Mouse (Mus musculus): ENCODE results near the gene Fa2h. TPM values are rescaled to one million over a fixed set of nuclear protein-coding genes. Genes with fewer than 3 reads are reported as not detected.
"Not testable (repeated sequence)": the region's sequence is repeated elsewhere in the genome, so short reads cannot be mapped to it uniquely, and the experiment has no call there.

Fa2h gene
- polyA plus RNA-seq, 1 experiment from 2014 or later: 0.07 TPM

DNA sequence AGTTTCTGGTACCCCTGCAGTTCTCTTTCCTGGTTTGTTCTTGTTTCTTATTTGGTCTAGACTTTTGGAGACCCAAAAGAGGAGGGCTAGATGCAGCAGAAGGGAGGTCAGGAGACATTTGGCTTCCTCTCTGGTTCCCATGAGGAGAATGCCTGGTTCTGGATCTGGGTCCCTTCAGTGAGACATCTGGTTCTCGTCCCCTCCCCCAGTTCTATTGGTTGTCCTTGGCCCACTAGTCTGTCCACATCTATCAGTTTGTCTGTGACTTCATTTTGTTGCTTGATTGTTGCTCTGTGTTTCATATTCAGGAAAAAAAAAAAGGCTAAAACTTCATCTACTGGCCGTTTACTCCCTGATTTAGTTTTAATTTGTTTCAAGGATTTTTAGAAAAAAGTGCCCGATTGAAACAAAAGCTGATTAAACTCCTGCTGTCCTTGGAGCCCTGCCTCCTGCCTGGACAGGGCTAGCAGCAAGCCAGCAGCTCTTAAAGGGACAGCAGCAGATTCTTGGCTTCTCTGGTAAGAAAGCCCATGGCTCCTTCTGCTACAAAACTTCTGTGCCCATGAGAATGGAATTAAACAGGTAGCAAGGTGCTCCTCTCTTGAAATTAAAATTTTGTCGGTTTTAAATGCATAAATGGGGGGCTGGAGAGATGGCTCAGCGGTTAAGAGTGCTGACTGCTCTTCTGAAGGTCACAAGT, 88.4 kb downstream of the Fa2h start:
- WGBS: 35% methylated on average over 5 of the region's 5 CpGs
- no peaks in the 10 kb centered on the region for H3K36me3 ChIP-seq
- H3K4me1 ChIP-seq: no peaks in the 10 kb centered on the region
- H3K27ac ChIP-seq (replicated peaks): no peak overlapping the region
- no peak for DNase-seq (ENCODE audit: low spot score)
- H3K27me3 ChIP-seq (ENCODE audit: low read depth, poor library complexity, severe bottlenecking): no peaks in the 10 kb centered on the region
- no peak overlapping the region for H3K4me3 ChIP-seq
- no peaks in the 10 kb centered on the region for H3K9me3 ChIP-seq (replicated peaks)

DNA sequence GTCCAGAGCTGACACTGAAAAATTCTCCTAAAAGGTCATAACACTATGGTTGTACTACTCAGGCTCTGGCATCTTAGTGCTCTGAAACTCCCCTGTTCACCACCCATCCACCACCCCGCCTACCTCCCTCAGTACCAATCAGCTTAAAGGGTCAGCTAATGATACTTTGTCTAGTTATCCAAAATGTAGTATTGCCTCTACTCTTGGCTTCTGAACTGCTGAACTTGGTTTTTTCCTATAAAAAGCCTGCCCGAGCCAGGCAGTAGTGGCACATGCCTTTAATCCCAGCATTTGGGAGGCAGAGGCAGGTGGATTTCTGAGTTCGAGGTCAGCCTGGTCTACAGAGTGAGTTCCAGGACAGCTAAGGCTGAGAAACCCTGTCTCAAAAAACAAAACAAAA, 89.3 kb downstream of the Fa2h start:
- no peak overlapping the region for H3K4me3 ChIP-seq
- H3K27ac ChIP-seq (replicated peaks): no peak overlapping the region
- H3K9me3 ChIP-seq (replicated peaks): no peaks in the 10 kb centered on the region
- WGBS: 89% methylated on average over 3 of the region's 3 CpGs
- no peak for DNase-seq (ENCODE audit: low spot score)
- no peaks in the 10 kb centered on the region for H3K36me3 ChIP-seq
- H3K4me1 ChIP-seq: peaks cover 1% of the 10 kb centered on the region; the same call in 1 of the 2 replicates
- H3K27me3 ChIP-seq (ENCODE audit: low read depth, poor library complexity, severe bottlenecking): no peaks in the 10 kb centered on the region

DNA sequence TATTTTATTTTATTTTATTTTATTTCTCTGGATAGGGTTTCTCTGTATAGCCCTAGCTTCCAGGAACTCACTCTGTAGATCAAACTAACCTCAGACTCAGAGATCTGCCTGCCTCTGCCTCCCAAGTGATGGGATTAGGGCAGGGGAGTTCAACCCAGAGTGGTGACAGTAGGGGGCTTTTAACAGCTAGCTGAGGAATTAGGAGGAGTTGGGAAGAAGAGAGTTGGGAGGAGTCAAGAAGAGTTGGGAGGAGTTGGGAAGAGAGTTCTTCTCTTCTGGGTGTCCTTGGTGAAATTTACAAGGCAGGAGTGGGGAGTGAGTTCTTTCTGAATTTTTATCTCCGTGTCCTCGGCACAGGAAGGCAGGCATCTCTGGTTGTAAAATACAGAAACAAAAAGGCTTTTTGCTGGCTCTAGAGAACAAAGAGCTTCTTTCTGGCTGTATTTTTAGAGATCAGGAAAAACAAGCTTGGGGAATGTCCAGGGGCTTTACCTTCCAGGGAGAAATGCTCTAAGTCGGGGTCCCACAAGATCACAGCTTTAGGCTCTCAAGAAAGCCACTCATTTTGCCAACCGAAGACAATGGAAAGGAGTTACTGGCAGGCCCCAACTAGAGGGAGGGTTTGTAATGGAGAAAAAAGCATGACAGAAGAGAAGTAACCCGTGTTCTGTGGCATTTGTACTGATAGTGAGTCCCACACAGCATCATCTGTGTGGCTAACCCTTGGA, 90.4 kb downstream of the Fa2h start:
- 88% methylated on average over 5 of the region's 5 CpGs for WGBS

DNA sequence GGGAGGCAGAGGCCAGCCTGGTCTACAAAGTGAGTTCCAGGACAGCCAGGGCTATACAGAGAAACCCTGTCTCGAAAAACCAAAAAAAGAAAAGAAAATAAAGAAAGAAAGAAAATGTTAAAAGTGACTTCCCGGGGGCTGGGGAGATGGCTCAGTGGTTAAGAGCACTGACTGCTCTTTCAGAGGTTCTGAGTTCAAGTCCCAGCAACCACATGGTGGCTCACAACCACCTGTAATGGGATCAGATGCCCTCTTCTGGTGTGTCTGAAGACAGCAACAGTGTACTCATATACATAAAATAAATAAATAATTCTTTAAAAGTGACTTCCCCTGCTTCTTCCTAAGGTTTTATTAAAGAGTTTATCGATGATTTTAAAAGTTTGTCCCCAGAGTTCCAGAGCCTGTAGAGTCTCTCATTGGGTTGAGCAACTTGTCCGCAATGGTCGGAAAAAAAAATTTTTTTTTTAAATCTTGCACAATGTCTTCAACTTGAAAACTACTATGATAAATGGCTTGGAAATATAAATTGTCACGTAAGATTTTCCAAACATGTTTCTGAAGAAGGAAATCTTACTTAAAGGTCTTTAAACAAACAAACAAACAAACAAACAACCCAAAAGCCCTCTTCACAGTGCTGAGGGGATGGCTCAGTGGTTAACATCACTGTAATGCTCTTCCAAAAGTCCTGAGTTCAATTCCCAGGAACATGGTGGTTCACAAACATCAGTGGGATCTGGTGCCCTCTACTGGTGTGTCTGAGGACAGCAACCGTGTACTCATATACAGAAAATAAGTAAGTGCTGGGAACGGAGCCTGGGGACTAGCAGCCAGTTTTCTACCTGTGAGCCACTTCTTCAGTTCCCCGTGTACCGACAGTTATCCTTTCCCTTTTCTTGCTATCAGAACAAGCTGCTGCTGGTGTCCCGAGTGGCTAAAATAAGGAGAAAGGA, 92.8 kb downstream of the Fa2h start:
- Histone ChIP-seq H3K4me3 (peak overlapping the region; percentile 89), H3K4me1 (peaks cover 16% of the 10 kb centered on the region), H3K36me3 (peaks cover 13% of the 10 kb centered on the region), H3K27ac (replicated peaks) (peak overlapping the region; percentile 97), H3K27me3 (ENCODE audit: low read depth, poor library complexity, severe bottlenecking) (no peaks in the 10 kb centered on the region), H3K9me3 (replicated peaks) (no peaks in the 10 kb centered on the region)
- DNase-seq (ENCODE audit: low spot score): no peak
- WGBS: 66% methylated on average over 11 of the region's 11 CpGs

More for the DNA sequence above, 90.4 kb downstream of the Fa2h start:
- H3K27ac ChIP-seq (replicated peaks); H3K9me3 ChIP-seq (replicated peaks); DNase-seq (ENCODE audit: low spot score); H3K4me3 ChIP-seq; H3K36me3 ChIP-seq; H3K27me3 ChIP-seq (ENCODE audit: low read depth, poor library complexity, severe bottlenecking): not testable (repeated sequence)
- peaks cover 12% of the 10 kb centered on the region for H3K4me1 ChIP-seq

DNA sequence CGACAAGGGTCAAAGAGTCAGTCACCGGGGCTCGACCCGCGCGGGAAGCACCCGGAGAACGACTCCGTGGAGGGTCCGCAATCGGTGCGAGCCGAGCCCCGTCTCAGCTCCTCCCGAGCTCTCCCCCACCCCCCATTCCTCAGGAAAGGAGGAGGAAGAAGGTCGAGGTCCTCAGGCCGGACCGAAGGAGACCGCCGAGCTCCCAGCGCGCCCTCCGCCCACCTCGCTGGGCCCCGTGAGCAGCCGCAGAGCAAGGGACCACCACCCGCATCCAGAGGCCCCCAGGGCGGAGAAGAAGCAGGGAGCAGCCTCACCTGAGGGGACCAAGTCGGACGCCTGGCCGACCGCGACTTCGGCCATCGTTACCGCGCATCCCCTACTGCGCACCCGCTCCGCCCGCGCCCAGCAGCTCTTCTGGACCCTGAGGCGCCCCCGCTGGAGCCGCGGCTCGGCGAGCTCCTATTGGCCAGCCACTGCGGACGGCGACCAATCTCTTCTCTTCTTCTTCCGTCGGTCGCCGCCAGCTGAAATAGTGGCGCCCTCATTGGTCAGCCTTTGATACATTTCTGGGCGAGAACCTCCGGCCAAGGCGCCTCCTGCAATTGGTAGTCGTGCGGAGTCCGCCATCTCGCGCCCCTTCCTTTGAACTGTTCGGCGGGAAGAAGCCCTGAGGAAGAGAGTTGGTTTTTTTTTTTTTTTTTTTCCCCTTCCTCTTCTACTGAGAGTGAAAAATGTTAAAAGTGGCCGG, 93.6 kb downstream of the Fa2h start, which contains the start of gene Rfwd3:
TSS of gene Rfwd3 (minus strand) at position 402 of the 748 bp plus-strand sequence.
- no peaks in the 10 kb centered on the region for H3K9me3 ChIP-seq (replicated peaks)
- under 1% methylated on average over 67 of the region's 67 CpGs for WGBS
- peak; percentile 98 for DNase-seq (ENCODE audit: low spot score)

DNA sequence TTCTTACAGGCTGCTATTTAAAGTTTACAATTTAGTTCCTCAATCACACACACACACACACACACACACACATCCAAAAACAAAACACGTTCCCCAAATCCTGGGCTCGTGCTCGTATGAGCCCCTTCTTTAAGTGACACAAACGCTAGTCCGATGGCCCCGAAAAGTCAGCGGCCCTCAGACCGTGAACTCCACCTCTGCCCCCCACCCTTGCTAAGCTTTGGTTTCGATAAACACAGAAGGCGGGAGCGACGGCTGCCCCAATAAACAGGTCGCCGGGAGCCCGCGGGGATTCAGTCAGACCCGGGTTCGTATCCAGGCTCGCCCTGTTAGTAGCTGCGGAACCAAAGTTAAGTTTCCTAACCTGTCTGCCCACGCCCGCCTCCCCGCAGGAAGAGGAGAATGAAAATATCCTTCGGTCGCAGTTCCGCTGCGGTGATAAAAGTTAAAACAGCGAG, 94.2 kb downstream of the Fa2h start:
- under 1% methylated on average over 28 of the region's 28 CpGs for WGBS
- Histone ChIP-seq H3K36me3 (peaks cover 25% of the 10 kb centered on the region), H3K4me3 (peak overlapping the region; percentile 89), H3K27me3 (ENCODE audit: low read depth, poor library complexity, severe bottlenecking) (no peaks in the 10 kb centered on the region), H3K9me3 (replicated peaks) (no peaks in the 10 kb centered on the region), H3K27ac (replicated peaks) (peak overlapping the region; percentile 97), H3K4me1 (peaks cover 16% of the 10 kb centered on the region)
- peak; percentile 68 for DNase-seq (ENCODE audit: low spot score)

More for the DNA sequence above, 93.6 kb downstream of the Fa2h start, which contains the start of gene Rfwd3:
- peak within 1 kb of the TSS; percentile 97 for H3K27ac ChIP-seq (replicated peaks)
- H3K36me3 ChIP-seq: peaks cover 20% of the 10 kb centered on the region
- H3K27me3 ChIP-seq (ENCODE audit: low read depth, poor library complexity, severe bottlenecking): no peaks in the 10 kb centered on the region
- peak within 1 kb of the TSS; percentile 89 for H3K4me3 ChIP-seq
- H3K4me1 ChIP-seq: peaks cover 16% of the 10 kb centered on the region

DNA sequence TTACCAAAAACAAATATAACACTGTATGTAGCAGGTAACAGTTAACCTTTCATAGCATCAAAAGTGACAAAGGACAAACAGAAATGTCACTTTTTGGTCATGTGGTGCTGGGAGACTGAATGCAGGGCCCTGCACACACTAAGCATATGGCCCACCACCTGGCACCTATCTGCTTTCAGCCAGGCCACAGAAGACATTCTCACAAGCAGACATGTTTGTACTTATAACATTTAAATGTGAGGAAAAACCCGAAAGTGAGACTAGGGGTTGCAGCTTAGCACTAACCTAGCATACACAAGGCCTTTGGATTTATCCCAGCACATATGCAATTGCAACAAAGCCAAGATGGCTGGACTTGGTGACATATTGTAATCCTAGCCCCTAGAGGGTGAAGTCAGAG, 95.6 kb downstream of the Fa2h start:
- Histone ChIP-seq H3K4me1 (peaks cover 16% of the 10 kb centered on the region), H3K4me3 (peak overlapping the region; percentile 89), H3K27me3 (ENCODE audit: low read depth, poor library complexity, severe bottlenecking) (no peaks in the 10 kb centered on the region), H3K9me3 (replicated peaks) (no peaks in the 10 kb centered on the region), H3K27ac (replicated peaks) (no peak overlapping the region), H3K36me3 (peaks cover 39% of the 10 kb centered on the region)
- 95% methylated on average over 1 of the region's 1 CpGs for WGBS
- no peak for DNase-seq (ENCODE audit: low spot score)

Other genes starting within 250 kb of the Fa2h start
- gene Glg1, start 134.6 kb downstream of the Fa2h start, polyA plus RNA-seq (2016; fragmentation: Nextera tagmentation; extraction: Ambion mirVana): 65.1 and 66.7 TPM in 2 replicates
- 95.2 and 98.9 TPM in 2 replicates for gene Rfwd3, start 93.6 kb downstream of the Fa2h start, polyA plus RNA-seq (2016; fragmentation: Nextera tagmentation; extraction: Ambion mirVana)
- gene Mlkl, start 55.6 kb downstream of the Fa2h start, polyA plus RNA-seq (2016; fragmentation: Nextera tagmentation; extraction: Ambion mirVana): 0.25 TPM in 2 replicates
- gene Wdr59, start 128.3 kb upstream of the Fa2h start, polyA plus RNA-seq (2016; fragmentation: Nextera tagmentation; extraction: Ambion mirVana): 4.2 and 4.8 TPM in 2 replicates
- 28.1 and 32.2 TPM in 2 replicates for gene Znrf1, start 142.3 kb upstream of the Fa2h start, polyA plus RNA-seq (2016; fragmentation: Nextera tagmentation; extraction: Ambion mirVana)
- 0.09 and 0.12 TPM in 2 replicates for gene Ldhd, start 236.6 kb upstream of the Fa2h start, polyA plus RNA-seq (2016; fragmentation: Nextera tagmentation; extraction: Ambion mirVana)
- gene Zfp1, start 249.6 kb upstream of the Fa2h start, polyA plus RNA-seq (2016; fragmentation: Nextera tagmentation; extraction: Ambion mirVana): 22.2 and 22.4 TPM in 2 replicates

Data from midbrain, embryonic 10.5 days (tissue).